8 mouse cellular contexts compared by ENCODE assay signal in the genomic region with DNA sequence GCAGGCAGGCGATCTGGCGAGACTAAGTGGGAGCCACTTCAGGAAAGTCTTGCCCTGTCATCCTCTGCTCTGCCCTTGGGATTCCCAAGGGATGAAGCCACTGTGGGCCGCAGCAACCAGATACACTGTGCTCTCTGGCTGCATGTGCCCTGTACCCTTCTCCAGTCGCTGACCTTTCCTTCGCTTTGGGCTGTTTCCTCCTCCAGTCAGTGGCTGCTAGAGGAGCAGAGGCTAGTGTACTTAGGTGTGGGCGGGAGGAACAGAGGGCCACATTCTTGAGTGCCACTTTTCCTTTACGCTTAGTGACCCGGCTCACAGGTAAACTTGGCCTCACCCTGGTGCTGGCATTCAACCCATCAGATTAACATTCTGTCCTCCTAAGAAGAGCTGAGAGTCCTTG. TPM values are rescaled to one million over a fixed set of nuclear protein-coding genes. Genes with fewer than 3 reads are reported as not detected.
DNase-seq lines count a peak whose midpoint lies in the region; ATAC-seq lines count a peak whose summit lies in the region.

No protein-coding gene starts in this region.

- WGBS in heart, embryonic 16.5 days, result 36% methylated on average over 8 of the region's 8 CpGs

- H3K27me3 ChIP-seq in heart, embryonic 16.5 days (ENCODE audit: control insufficient read depth, insufficient read depth, low read length), result no peaks in the 10 kb centered on the region

- DNase-seq in heart, postnatal 25 days (ENCODE audit: low spot score), result no peak
- DNase-seq in fat pad, adult 2 months (ENCODE audit: extremely low read depth, low read depth, low spot score), result peak; percentile 95
- DNase-seq in kidney, postnatal 10 days, result peak; percentile 32
- no peak for DNase-seq in frontal cortex, postnatal 10 days (ENCODE audit: low spot score in 2 of 2)
- DNase-seq in thymus, postnatal 10 days (ENCODE audit: low spot score in 2 of 2), result no peak
- DNase-seq in gastrocnemius, adult 8-10 months (ENCODE audit: low spot score in 2 of 2), result no peak

- intact Hi-C loops in heart, postnatal 25 days (cut with DNase I), result no loop called here

- peak overlapping the region; percentile 3; the same call in 1 of the 2 replicates for H3K27ac ChIP-seq in heart, embryonic 16.5 days (ENCODE audit: low read length)

- H3K4me2 ChIP-seq in heart, embryonic 16.5 days (ENCODE audit: low read depth, low read length), result peak overlapping the region; percentile 54

- H3K4me1 ChIP-seq in heart, embryonic 16.5 days (ENCODE audit: control insufficient read depth, insufficient read depth, low read length), result peaks cover 8% of the 10 kb centered on the region; the same call in 1 of the 2 replicates

- peak overlapping the region; percentile 13; the same call in 1 of the 2 replicates for H3K4me3 ChIP-seq in heart, embryonic 16.5 days (ENCODE audit: low read length)

- ATAC-seq in heart, embryonic 16.5 days (replicated peaks; ENCODE audit: extremely low read depth, insufficient read depth, low FRiP score), result 0 out of 2 replicates have a peak, but pooled peaks have one; percentile 41
- 0 out of 2 replicates have a peak, but pooled peaks have one; percentile 15 for ATAC-seq in megakaryocyte-erythroid progenitor cell, adult 5-6 weeks (replicated peaks; ENCODE audit: low FRiP score, low TSS enrichment, poor library complexity, severe bottlenecking)

- H3K9me3 ChIP-seq in heart, embryonic 16.5 days (replicated peaks; ENCODE audit: control insufficient read depth, low read length), result no peaks in the 10 kb centered on the region

- peak overlapping the region; percentile 50 for H3K9ac ChIP-seq in heart, embryonic 16.5 days (ENCODE audit: low read length)

- no peaks in the 10 kb centered on the region for H3K36me3 ChIP-seq in heart, embryonic 16.5 days (ENCODE audit: control insufficient read depth, insufficient read depth)

RNA-seq across cellular contexts. Expression of gene Epb41l4b, which starts 10.6 kb away (rescaled TPM):
- polyA plus RNA-seq in heart, embryonic 16.5 days (2015; fragmentation: Nextera tagmentation; extraction: Ambion mirVana), result 0.56 and 1.0 TPM in 2 replicates
- total RNA-seq in heart, postnatal 25 days (2021), result 1 to 10 TPM; 3.1 to 3.4 TPM
- 1.6 and 3.5 TPM in 2 replicates for total RNA-seq in megakaryocyte-erythroid progenitor cell, adult 5-6 weeks (2014; fragmentation: Nextera tagmentation)
- total RNA-seq in megakaryocyte-erythroid progenitor cell, adult 5-6 weeks (2017), result 0.47 and 3.0 TPM in 2 replicates
- 1 to 10 TPM; 3.6 to 7.4 (median 5.8) TPM for total RNA-seq in gastrocnemius, adult 8-10 months (2022)

Comparison
In these comparisons a context has a peak if more than half of its experiments do, and no peak if none do; other contexts are left out.
1. DNase-seq: peak in fat pad, adult 2 months (single experiment) and kidney, postnatal 10 days (single experiment); none in heart, postnatal 25 days (single experiment), frontal cortex, postnatal 10 days (0 of 2), thymus, postnatal 10 days (0 of 2) and gastrocnemius, adult 8-10 months (0 of 2).